Mouse (Mus musculus) heart, embryonic 12.5 days (tissue): Measurements from ENCODE around the gene Tlr4. TPM values are rescaled to one million over a fixed set of nuclear protein-coding genes. Genes with fewer than 3 reads are reported as not detected.
A peak's percentile ranks its signal among the peaks of the same experiment; 100 is the strongest.

Source experiments
- ATAC-seq: fragments of 200-750 bp; cut with Nextera tagmentation; 2 replicates; pipeline ENCODE4 v1.8.0; 2017; ENCODE audit warnings: moderate TSS enrichment, moderate library complexity; ENCODE audit not compliant: insufficient number of reproducible peaks, low FRiP score
- H3K27ac ChIP-seq: fragments of 300-500 bp; sonication (generic); 2 replicates; pipeline ENCODE4 v1.5.1; 2016; ENCODE audit warnings: mild to moderate bottlenecking, moderate library complexity; ENCODE audit not compliant: poor library complexity, severe bottlenecking
- H3K27me3 ChIP-seq: fragments of 300-500 bp; sonication (generic); replicated peaks from 2 replicates; pipeline ENCODE4 v1.6.1; 2016; ENCODE audit warnings: mild to moderate bottlenecking, moderate library complexity
- H3K36me3 ChIP-seq: fragments of 300-500 bp; sonication (generic); 2 replicates; pipeline ENCODE4 v1.6.1; 2016; ENCODE audit warnings: mild to moderate bottlenecking, moderate library complexity
- H3K4me1 ChIP-seq: fragments of 300-500 bp; sonication (generic); replicated peaks from 2 replicates; pipeline ENCODE4 v1.6.1; 2016; ENCODE audit warnings: mild to moderate bottlenecking
- H3K4me2 ChIP-seq: fragments of 300-500 bp; sonication (generic); 2 replicates; pipeline ENCODE4 v1.6.1; 2016; ENCODE audit warnings: mild to moderate bottlenecking, moderate library complexity
- H3K4me3 ChIP-seq: fragments of 300-500 bp; sonication (generic); 2 replicates; pipeline ENCODE4 v1.5.1; 2016; ENCODE audit warnings: mild to moderate bottlenecking
- H3K9ac ChIP-seq: fragments of 300-500 bp; sonication (generic); 2 replicates; pipeline ENCODE4 v1.6.1; 2016; ENCODE audit warnings: mild to moderate bottlenecking, moderate library complexity
- H3K9me3 ChIP-seq: fragments of 300-500 bp; sonication (generic); replicated peaks from 2 replicates; pipeline ENCODE4 v1.6.1; 2016; ENCODE audit warnings: mild to moderate bottlenecking, moderate library complexity
- WGBS: fragments of 180-500 bp; shearing (Covaris S2); methylation state at CpG from one replicate; pipeline ENCODE4 v1.1.7; 2016; 5-methylcytosine and 5-hydroxymethylcytosine counted together
- polyA plus RNA-seq: library from polyadenylated mRNA; unstranded; fragments of >200 nt; fragmentation: Nextera tagmentation; extraction: Ambion mirVana; gene quantifications from 2 replicates; pipeline ENCODE4 v1.2.1, GENCODE M21; 2016

Gene Tlr4
- polyA plus RNA-seq: 2.3 and 2.6 TPM in 2 replicates

DNA sequence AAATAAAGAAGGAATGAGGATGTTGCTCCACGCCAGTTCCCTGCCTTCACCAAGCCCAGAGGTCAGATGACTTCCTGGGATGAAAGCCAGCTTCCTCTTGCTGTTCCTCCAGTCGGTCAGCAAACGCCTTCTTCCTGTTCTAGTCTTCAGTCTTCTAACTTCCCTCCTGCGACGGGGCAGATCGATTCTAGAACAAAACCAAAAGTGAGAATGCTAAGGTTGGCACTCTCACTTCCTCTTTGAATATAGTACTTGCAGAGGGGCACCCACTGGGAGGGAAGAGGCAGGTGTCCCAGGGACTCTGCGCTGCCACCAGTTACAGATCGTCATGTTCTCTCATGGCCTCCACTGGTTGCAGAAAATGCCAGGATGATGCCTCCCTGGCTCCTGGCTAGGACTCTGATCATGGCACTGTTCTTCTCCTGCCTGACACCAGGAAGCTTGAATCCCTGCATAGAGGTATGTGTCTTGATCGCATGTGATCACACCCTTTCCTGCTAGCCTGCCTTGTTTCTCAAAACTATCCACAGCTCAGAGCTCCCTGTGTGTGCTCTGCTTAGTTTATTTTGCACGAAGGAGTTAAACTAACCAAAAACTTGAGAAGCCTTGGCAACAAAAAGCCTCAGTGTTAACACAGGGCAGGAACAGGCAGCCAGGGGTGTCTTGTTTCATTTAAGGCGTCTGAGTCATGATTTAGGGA lies at the start of gene Tlr4:
Tlr4 (plus strand) TSS at position 122 of the 700 bp plus-strand sequence.
- H3K9me3 ChIP-seq: no peaks in the 10 kb centered on the region
- H3K36me3 ChIP-seq: no peaks in the 10 kb centered on the region
- no peaks in the 10 kb centered on the region for H3K27me3 ChIP-seq
- peak within 1 kb of the TSS; percentile 48; the same call in 1 of the 2 replicates for H3K9ac ChIP-seq
- H3K27ac ChIP-seq: peak within 1 kb of the TSS; percentile 73
- peak within 1 kb of the TSS; percentile 41 for H3K4me3 ChIP-seq
- ATAC-seq: peak; percentile 79
- 52% methylated on average over 11 of the region's 11 CpGs for WGBS
- H3K4me2 ChIP-seq: peak within 1 kb of the TSS; percentile 56
- peaks cover 15% of the 10 kb centered on the region for H3K4me1 ChIP-seq

DNA sequence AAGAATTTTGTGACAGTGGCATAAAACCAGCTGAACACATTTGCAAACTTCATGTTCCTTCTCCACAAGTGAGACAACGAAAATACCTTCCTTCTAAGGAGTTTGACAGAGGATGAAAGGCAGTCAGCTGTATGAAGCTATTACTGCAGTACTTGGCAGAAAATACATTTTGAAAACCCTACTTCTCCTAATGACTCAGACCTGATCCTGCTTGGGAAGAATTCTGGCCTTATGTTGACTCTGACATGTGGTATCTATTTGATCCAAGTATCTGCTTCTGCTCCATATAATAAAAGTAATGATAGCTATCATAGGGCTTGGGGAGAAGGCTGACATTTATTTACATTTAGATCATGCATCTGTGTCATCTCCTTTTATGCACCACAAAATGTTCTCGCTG lies 33.1 kb upstream of the Tlr4 start:
- H3K4me3 ChIP-seq: no peak overlapping the region
- 73% methylated on average over 2 of the region's 2 CpGs for WGBS
- no peak overlapping the region for H3K27ac ChIP-seq
- no peaks in the 10 kb centered on the region for H3K4me1 ChIP-seq
- H3K36me3 ChIP-seq: no peaks in the 10 kb centered on the region
- ATAC-seq: no peak
- H3K9ac ChIP-seq: no peak overlapping the region
- no peak overlapping the region for H3K4me2 ChIP-seq
- no peaks in the 10 kb centered on the region for H3K27me3 ChIP-seq
- H3K9me3 ChIP-seq: no peaks in the 10 kb centered on the region

DNA sequence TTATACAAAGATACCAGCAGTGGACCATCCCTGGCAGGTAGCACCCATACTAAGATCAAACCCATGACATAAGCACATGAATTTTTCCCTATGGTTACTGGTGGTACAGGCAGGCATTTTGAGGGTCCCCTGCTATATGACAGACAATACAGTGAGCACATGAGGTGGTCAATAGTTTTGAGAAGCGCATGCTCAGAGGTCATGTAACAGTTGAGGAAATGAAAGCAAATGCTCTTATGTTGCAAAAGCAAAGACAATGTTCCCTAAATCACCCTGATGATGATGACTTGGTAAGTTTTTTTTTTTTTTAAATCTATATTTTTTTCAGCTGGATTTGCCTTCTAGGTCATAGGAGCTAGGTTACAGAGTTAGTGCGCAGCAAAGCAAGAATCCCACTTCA lies 30.7 kb upstream of the Tlr4 start:
- Histone ChIP-seq H3K36me3 (no peaks in the 10 kb centered on the region), H3K27me3 (no peaks in the 10 kb centered on the region), H3K4me3 (no peak overlapping the region), H3K9ac (no peak overlapping the region), H3K27ac (no peak overlapping the region), H3K4me2 (no peak overlapping the region), H3K4me1 (no peaks in the 10 kb centered on the region), H3K9me3 (no peaks in the 10 kb centered on the region)
- no peak for ATAC-seq
- 91% methylated on average over 2 of the region's 2 CpGs for WGBS

DNA sequence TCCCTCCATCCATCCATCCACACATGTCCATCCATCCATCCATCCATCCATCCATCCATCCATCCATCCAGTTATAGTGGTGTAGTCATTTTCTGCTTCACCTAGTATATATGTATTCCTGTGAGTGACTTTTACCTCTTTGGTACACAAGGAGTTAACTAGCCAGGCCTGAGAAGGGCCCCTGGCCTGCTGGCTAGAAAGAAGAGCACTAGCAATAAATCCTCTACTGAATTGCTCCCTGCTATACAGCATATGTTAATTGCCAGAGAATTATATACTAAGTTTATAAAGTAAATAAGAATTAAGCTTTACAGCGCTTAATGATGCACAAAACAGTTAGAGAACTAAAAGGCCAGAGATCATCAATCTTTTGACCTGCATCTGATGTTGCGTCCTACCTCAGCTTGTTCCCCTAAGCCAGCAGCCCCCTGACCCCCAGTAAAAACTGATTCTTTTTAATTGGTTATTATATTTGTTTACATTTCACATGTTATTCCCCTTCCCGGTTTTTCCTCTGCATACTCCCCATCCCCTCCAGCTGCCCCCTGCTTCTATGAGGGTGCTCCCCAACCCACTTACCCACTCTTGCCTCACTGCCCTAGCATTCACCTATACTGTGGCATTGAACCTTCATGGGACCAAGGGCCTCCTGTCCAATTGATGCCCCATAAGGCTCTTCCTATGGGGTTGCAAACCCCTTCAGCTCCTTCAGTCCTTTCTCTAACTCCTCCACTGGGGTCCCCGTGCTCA lies 22.7 kb upstream of the Tlr4 start:
- no peak overlapping the region for H3K9ac ChIP-seq
- no peak overlapping the region for H3K4me3 ChIP-seq
- H3K9me3 ChIP-seq: no peaks in the 10 kb centered on the region
- no peaks in the 10 kb centered on the region for H3K27me3 ChIP-seq
- H3K4me2 ChIP-seq: no peak overlapping the region
- 73% methylated on average over 4 of the region's 4 CpGs for WGBS
- no peak overlapping the region for H3K27ac ChIP-seq
- no peaks in the 10 kb centered on the region for H3K36me3 ChIP-seq
- ATAC-seq: no peak
- no peaks in the 10 kb centered on the region for H3K4me1 ChIP-seq

DNA sequence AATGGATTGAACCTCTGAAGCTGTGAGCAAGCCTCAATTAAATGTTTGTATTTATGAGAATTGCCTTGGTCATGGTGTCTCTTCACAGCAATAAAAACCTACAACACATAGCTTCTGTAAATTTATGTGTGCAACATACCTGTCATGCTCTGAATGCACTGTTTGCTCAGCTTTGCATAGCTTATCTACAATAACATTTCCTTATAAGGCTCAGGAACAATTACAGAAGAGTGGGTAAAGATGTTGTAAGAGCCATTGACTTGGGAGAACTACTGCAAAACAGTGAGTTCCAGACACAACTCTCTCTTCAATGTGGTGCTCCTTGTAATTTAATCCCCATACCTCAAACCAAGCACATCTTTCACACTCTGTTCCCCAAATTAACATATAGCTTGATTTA lies 21.6 kb upstream of the Tlr4 start:
- H3K9ac ChIP-seq: no peak overlapping the region
- H3K27ac ChIP-seq: no peak overlapping the region
- no peak overlapping the region for H3K4me2 ChIP-seq
- no peaks in the 10 kb centered on the region for H3K9me3 ChIP-seq
- H3K36me3 ChIP-seq: no peaks in the 10 kb centered on the region
- ATAC-seq: no peak
- no peak overlapping the region for H3K4me3 ChIP-seq
- H3K27me3 ChIP-seq: no peaks in the 10 kb centered on the region
- no peaks in the 10 kb centered on the region for H3K4me1 ChIP-seq

DNA sequence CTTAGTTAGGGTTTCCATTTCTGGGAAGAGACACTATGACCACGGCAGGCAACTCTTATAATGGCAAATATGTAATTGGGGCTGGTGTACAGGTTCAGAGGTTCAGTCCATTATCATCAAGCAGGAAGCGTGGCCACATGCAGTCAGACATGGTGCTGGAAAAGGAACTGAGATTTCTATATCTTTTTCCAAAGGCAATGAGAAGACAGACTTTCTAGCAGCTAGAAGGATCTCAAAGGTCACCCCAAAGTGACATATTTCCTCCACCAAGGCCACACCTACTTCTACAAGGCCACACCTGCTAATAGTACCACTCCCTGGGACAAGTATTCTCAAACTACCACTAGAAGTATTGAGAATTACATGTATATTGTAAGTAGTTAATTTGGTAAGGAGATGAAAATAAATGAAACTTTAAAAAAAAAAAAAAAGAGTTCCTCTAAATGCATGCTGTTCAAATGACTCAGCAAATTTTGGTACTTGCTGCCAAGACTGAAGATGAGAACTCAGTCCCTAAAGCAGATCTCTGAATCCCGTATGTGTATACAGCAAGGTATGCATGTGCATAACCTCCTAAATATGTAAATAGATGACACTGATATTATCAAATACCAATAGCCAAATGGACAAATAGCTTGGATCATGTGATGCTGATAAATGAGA lies 10.9 kb upstream of the Tlr4 start:
- no peaks in the 10 kb centered on the region for H3K9me3 ChIP-seq
- H3K27me3 ChIP-seq: no peaks in the 10 kb centered on the region
- no peak overlapping the region for H3K4me3 ChIP-seq
- H3K27ac ChIP-seq: no peak overlapping the region
- H3K36me3 ChIP-seq: no peaks in the 10 kb centered on the region
- no peaks in the 10 kb centered on the region for H3K4me1 ChIP-seq
- H3K9ac ChIP-seq: no peak overlapping the region
- no peak for ATAC-seq
- no peak overlapping the region for H3K4me2 ChIP-seq
- WGBS: 72% methylated on average over 3 of the region's 3 CpGs

DNA sequence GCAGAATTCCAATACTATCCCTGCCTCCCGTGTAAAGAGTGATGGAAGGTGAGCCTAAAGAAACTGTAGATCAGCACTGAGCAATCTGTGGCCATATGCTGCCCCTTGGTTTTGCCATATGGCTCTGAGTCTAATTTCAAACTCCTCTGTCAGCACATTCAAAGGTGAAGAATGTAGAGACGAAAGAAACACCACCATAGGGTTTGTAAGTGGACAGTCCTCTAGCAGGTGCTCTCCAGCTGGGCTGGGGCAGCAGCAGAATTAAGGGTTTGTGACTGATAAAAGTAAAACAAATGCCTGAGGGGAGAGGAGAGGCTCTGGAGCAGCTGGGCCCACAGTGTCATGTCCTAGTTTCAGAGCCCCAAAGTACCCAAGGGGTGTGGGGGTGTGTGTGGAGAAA lies 6.2 kb upstream of the Tlr4 start:
- no peak overlapping the region for H3K9ac ChIP-seq
- no peaks in the 10 kb centered on the region for H3K4me1 ChIP-seq
- no peaks in the 10 kb centered on the region for H3K9me3 ChIP-seq
- ATAC-seq: no peak
- 50% methylated on average over 2 of the region's 2 CpGs for WGBS
- no peaks in the 10 kb centered on the region for H3K27me3 ChIP-seq
- H3K36me3 ChIP-seq: no peaks in the 10 kb centered on the region
- H3K4me2 ChIP-seq: no peak overlapping the region
- no peak overlapping the region for H3K27ac ChIP-seq
- H3K4me3 ChIP-seq: no peak overlapping the region

DNA sequence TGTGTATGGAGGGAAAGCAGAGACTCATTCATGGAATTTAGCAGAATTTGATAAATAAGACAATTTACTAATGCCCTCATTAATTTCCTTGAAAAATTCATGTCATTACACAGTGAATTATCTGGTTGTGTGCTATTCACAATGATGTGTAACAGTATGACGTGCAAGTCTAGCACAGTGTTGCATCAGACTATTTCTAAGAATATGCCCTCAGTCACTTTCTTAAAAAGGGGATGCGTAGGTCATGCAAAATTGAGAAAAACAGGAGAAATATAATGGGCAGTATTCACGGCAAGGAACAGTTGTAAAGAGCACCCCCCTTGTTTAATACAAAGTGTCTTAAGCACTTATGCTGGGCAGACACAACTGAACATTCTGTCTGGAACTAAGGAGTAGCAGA lies 5.6 kb upstream of the Tlr4 start:
- no peak for ATAC-seq
- H3K9ac ChIP-seq: no peak overlapping the region
- H3K4me1 ChIP-seq: no peaks in the 10 kb centered on the region
- H3K27ac ChIP-seq: no peak overlapping the region
- no peak overlapping the region for H3K4me2 ChIP-seq
- no peak overlapping the region for H3K4me3 ChIP-seq
- 77% methylated on average over 3 of the region's 3 CpGs for WGBS
- no peaks in the 10 kb centered on the region for H3K27me3 ChIP-seq
- H3K36me3 ChIP-seq: no peaks in the 10 kb centered on the region
- no peaks in the 10 kb centered on the region for H3K9me3 ChIP-seq

DNA sequence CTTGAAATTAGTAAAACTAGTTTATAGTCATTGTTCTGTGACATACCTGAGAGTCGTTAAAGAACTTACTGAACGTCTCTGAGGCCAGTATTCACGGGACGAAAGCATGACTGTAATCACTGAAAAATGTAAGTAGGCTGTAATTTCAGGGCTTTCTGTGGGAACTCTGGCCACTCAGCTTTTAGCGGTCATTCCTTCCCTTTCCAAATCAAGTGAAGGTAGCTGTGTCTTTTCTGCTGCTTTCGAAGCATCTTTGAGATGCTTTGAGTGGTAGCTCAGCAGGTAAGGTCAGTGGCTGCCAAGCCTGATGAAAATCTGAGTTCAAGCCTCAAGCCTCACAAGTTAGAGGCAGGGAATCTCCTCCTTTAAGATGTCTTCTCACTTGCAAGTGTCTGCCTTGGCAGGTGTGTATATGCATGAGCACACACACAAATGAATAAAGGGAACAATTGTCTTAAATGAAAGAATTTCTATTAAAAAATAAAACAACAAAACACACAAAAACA lies 832 bp downstream of the Tlr4 start:
- ATAC-seq: no peak
- 50% methylated on average over 6 of the region's 6 CpGs for WGBS
- Histone ChIP-seq H3K4me3 (peak overlapping the region; percentile 41), H3K27me3 (no peaks in the 10 kb centered on the region), H3K36me3 (no peaks in the 10 kb centered on the region), H3K4me2 (peak overlapping the region; percentile 56), H3K4me1 (peaks cover 15% of the 10 kb centered on the region), H3K9me3 (no peaks in the 10 kb centered on the region), H3K27ac (peak overlapping the region; percentile 73), H3K9ac (no peak overlapping the region)

DNA sequence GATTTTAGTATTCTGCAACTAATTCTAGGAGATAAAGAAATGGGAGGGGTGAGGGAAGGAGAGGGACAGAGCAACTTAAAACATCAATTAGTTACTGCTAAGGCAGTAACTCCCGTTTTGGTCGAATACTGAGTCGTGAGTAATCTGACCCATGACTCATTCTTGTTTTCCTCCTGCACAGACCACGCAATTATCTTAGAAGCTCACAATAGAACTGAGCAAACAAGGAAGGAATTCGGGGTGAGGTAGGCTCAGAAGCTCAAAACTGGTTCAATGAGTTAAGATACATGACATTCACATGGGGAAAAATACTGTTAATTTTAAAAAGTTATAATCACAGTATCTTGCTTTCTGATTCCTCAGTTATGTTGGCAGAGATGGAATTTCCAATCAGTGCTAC lies 1.3 kb downstream of the Tlr4 start:
- Histone ChIP-seq H3K27me3 (no peaks in the 10 kb centered on the region), H3K9me3 (no peaks in the 10 kb centered on the region), H3K4me2 (peak overlapping the region; percentile 56), H3K4me3 (peak overlapping the region; percentile 41; the same call in 1 of the 2 replicates), H3K27ac (peak overlapping the region; percentile 76), H3K4me1 (peaks cover 15% of the 10 kb centered on the region), H3K36me3 (no peaks in the 10 kb centered on the region), H3K9ac (no peak overlapping the region)
- 8% methylated on average over 5 of the region's 5 CpGs for WGBS
- ATAC-seq: peak; percentile 78

DNA sequence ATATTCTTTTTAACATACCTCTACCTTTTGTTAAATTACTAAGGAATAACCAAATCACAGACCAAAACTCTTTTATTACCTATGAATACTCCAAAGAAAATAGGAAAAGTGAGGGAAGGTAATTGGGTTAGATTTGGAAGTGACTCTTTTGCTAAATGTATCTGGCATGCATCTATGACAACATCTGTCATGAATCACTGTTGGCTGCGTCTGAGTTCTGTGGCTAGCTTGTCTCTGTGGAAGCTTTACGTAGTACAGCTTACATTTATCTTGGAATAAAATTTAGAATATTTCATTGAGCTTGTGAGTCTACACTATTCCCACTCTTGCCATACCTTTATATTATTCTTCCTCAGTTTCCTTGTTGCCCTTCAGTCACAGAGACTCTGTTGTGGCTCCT lies 10.7 kb downstream of the Tlr4 start:
- Histone ChIP-seq H3K4me2 (no peak overlapping the region), H3K27me3 (no peaks in the 10 kb centered on the region), H3K4me3 (no peak overlapping the region), H3K9ac (no peak overlapping the region), H3K27ac (no peak overlapping the region), H3K4me1 (no peaks in the 10 kb centered on the region), H3K36me3 (no peaks in the 10 kb centered on the region), H3K9me3 (no peaks in the 10 kb centered on the region)
- whole genome bisulfite sequencing: 78% methylated on average over 2 of the region's 2 CpGs
- no peak for ATAC-seq
